Mouse (Mus musculus): ENCODE results near the gene Olfr1109. TPM values are rescaled to one million over a fixed set of nuclear protein-coding genes. Genes with fewer than 3 reads are reported as not detected.

Olfr1109 gene
- total RNA-seq (2015; ENCODE audit: low replicate concordance) (not detected in 2 replicates), total RNA-seq (2017; ENCODE audit: low replicate concordance) (not detected in 2 replicates)

DNA sequence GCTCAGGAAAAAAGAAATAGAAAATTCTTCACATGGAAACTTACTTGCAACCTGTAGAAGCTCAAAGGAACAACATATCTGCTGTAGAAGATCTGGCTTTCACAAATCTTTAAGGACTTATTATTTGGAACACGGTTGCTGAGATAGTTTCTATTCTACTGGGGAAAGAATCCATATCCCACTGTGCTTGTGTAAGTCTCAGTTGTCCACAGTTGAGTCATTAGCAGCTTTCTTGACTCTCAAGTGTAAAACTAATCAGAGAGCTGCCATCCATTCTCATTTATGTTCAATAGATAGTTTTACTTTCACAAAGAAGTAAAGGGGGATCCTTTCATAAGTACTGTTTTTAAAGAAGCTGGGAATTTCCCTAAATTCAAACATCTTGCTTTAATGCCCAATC is at the start of gene Olfr1109:
Olfr1109 (minus strand) TSS at position 101 of the 400 bp plus-strand sequence.
- ATAC-seq (replicated peaks; ENCODE audit: low FRiP score, poor library complexity, severe bottlenecking): no peak

- no peak for ATAC-seq (replicated peaks; ENCODE audit: low FRiP score, poor library complexity, severe bottlenecking)
Observed at GRCm38 (mm10) chr2:87140200-87140599, 44.4 kb upstream of the Olfr1109 start, which contains the start of gene Olfr1110. Gene Olfr1110, minus strand, starts transcription at chr2:87140300.

DNA sequence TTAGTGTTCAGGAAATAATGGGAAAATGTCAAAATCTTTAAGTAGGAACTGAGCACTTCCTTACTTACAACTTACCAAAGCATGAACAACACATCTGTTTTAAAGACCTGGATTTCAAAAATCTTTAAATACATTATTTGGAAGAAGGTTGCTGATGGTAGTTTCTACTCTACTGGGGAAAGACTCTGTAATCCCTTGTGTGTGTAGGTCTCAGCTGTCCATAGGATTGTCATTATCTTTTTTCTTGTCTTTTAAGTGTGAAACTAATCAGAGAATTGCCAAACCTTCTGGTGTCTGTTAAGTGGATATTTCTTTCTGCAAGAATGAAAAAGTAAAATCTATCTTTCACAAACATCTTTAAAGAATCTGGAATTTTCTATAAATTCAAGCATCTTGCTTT is 18.7 kb upstream of the Olfr1109 start, which contains the start of gene Olfr259:
Olfr259 (minus strand) TSS at position 101 of the 400 bp plus-strand sequence.
- no peak for ATAC-seq (replicated peaks; ENCODE audit: low FRiP score, poor library complexity, severe bottlenecking)

- ATAC-seq (replicated peaks; ENCODE audit: low FRiP score, poor library complexity, severe bottlenecking): no peak
Observed at GRCm38 (mm10) chr2:87075717-87076116, 20.1 kb downstream of the Olfr1109 start, which contains the start of gene Olfr1107. Gene Olfr1107, minus strand, starts transcription at chr2:87075817.

- ATAC-seq (replicated peaks; ENCODE audit: low FRiP score, poor library complexity, severe bottlenecking): no peak
Observed at GRCm38 (mm10) chr2:87052173-87052572, 43.6 kb downstream of the Olfr1109 start, which contains the start of gene Olfr1106. Gene Olfr1106, minus strand, starts transcription at chr2:87052273.

Other genes with a start within 250 kb of the Olfr1109 start
- gene Olfr1095, start 244.3 kb downstream of the Olfr1109 start, total RNA-seq (2015; ENCODE audit: low replicate concordance): not detected in 2 replicates
- not detected in 2 replicates for gene Olfr1095, start 244.3 kb downstream of the Olfr1109 start, total RNA-seq (2017; ENCODE audit: low replicate concordance)
- gene Gm13723, start 221.2 kb downstream of the Olfr1109 start, total RNA-seq (2015; ENCODE audit: low replicate concordance): not detected in 2 replicates
- gene Gm13723, start 221.2 kb downstream of the Olfr1109 start, total RNA-seq (2017; ENCODE audit: low replicate concordance): not detected in 2 replicates
- gene Olfr1097, start 203.8 kb downstream of the Olfr1109 start, total RNA-seq (2015; ENCODE audit: low replicate concordance): not detected in 2 replicates
- gene Olfr1097, start 203.8 kb downstream of the Olfr1109 start, total RNA-seq (2017; ENCODE audit: low replicate concordance): not detected in 2 replicates
- not detected in 2 replicates for gene Olfr1098, start 171.5 kb downstream of the Olfr1109 start, total RNA-seq (2015; ENCODE audit: low replicate concordance)
- gene Olfr1098, start 171.5 kb downstream of the Olfr1109 start, total RNA-seq (2017; ENCODE audit: low replicate concordance): not detected in 2 replicates
- not detected in 2 replicates for gene Olfr1099, start 135.3 kb downstream of the Olfr1109 start, total RNA-seq (2015; ENCODE audit: low replicate concordance)
- gene Olfr1099, start 135.3 kb downstream of the Olfr1109 start, total RNA-seq (2017; ENCODE audit: low replicate concordance): not detected in 2 replicates
- gene Olfr1100, start 116.1 kb downstream of the Olfr1109 start, total RNA-seq (2015; ENCODE audit: low replicate concordance): not detected in 2 replicates
- not detected in 2 replicates for gene Olfr1100, start 116.1 kb downstream of the Olfr1109 start, total RNA-seq (2017; ENCODE audit: low replicate concordance)
- gene Olfr1101, start 104.8 kb downstream of the Olfr1109 start, total RNA-seq (2015; ENCODE audit: low replicate concordance): not detected in 2 replicates
- gene Olfr1101, start 104.8 kb downstream of the Olfr1109 start, total RNA-seq (2017; ENCODE audit: low replicate concordance): not detected in 2 replicates
- gene Olfr1102, start 97.6 kb downstream of the Olfr1109 start, total RNA-seq (2015; ENCODE audit: low replicate concordance): not detected in 2 replicates
- not detected in 2 replicates for gene Olfr1102, start 97.6 kb downstream of the Olfr1109 start, total RNA-seq (2017; ENCODE audit: low replicate concordance)
- not detected in 2 replicates for gene Olfr1104, start 68.9 kb downstream of the Olfr1109 start, total RNA-seq (2015; ENCODE audit: low replicate concordance)
- gene Olfr1104, start 68.9 kb downstream of the Olfr1109 start, total RNA-seq (2017; ENCODE audit: low replicate concordance): not detected in 2 replicates
- gene Olfr1105, start 59.5 kb downstream of the Olfr1109 start, total RNA-seq (2015; ENCODE audit: low replicate concordance): not detected in 2 replicates
- gene Olfr1105, start 59.5 kb downstream of the Olfr1109 start, total RNA-seq (2017; ENCODE audit: low replicate concordance): not detected in 2 replicates
- gene Olfr1106, start 43.7 kb downstream of the Olfr1109 start, total RNA-seq (2015; ENCODE audit: low replicate concordance): not detected in 2 replicates
- not detected in 2 replicates for gene Olfr1106, start 43.7 kb downstream of the Olfr1109 start, total RNA-seq (2017; ENCODE audit: low replicate concordance)
- not detected in 2 replicates for gene Olfr1107, start 20.2 kb downstream of the Olfr1109 start, total RNA-seq (2015; ENCODE audit: low replicate concordance)
- not detected in 2 replicates for gene Olfr1107, start 20.2 kb downstream of the Olfr1109 start, total RNA-seq (2017; ENCODE audit: low replicate concordance)
- gene Olfr259, start 18.6 kb upstream of the Olfr1109 start, total RNA-seq (2015; ENCODE audit: low replicate concordance): not detected in 2 replicates
- not detected in 2 replicates for gene Olfr259, start 18.6 kb upstream of the Olfr1109 start, total RNA-seq (2017; ENCODE audit: low replicate concordance)
- not detected in 2 replicates for gene Olfr1110, start 44.3 kb upstream of the Olfr1109 start, total RNA-seq (2015; ENCODE audit: low replicate concordance)
- gene Olfr1110, start 44.3 kb upstream of the Olfr1109 start, total RNA-seq (2017; ENCODE audit: low replicate concordance): not detected in 2 replicates
- not detected in 2 replicates for gene Olfr1111, start 56.6 kb upstream of the Olfr1109 start, total RNA-seq (2015; ENCODE audit: low replicate concordance)
- gene Olfr1111, start 56.6 kb upstream of the Olfr1109 start, total RNA-seq (2017; ENCODE audit: low replicate concordance): not detected in 2 replicates
- not detected in 2 replicates for gene Olfr1112, start 91.8 kb upstream of the Olfr1109 start, total RNA-seq (2015; ENCODE audit: low replicate concordance)
- gene Olfr1112, start 91.8 kb upstream of the Olfr1109 start, total RNA-seq (2017; ENCODE audit: low replicate concordance): not detected in 2 replicates
- gene Olfr1113, start 113.0 kb upstream of the Olfr1109 start, total RNA-seq (2015; ENCODE audit: low replicate concordance): not detected in 2 replicates
- gene Olfr1113, start 113.0 kb upstream of the Olfr1109 start, total RNA-seq (2017; ENCODE audit: low replicate concordance): not detected in 2 replicates
- not detected in 2 replicates for gene Olfr1115, start 152.0 kb upstream of the Olfr1109 start, total RNA-seq (2015; ENCODE audit: low replicate concordance)
- not detected in 2 replicates for gene Olfr1115, start 152.0 kb upstream of the Olfr1109 start, total RNA-seq (2017; ENCODE audit: low replicate concordance)
- gene Olfr1116, start 171.5 kb upstream of the Olfr1109 start, total RNA-seq (2015; ENCODE audit: low replicate concordance): not detected in 2 replicates
- not detected in 2 replicates for gene Olfr1116, start 171.5 kb upstream of the Olfr1109 start, total RNA-seq (2017; ENCODE audit: low replicate concordance)
- not detected in 2 replicates for gene Olfr1118, start 211.6 kb upstream of the Olfr1109 start, total RNA-seq (2015; ENCODE audit: low replicate concordance)
- not detected in 2 replicates for gene Olfr1118, start 211.6 kb upstream of the Olfr1109 start, total RNA-seq (2017; ENCODE audit: low replicate concordance)

All from erythroid progenitor cell, adult 5-6 weeks (primary cell).